Comparison of ENCODE assay signal across 31 mouse cellular contexts in genomic region chr5:97533733-97534132, GRCm38 (mm10).
"Had no signal": no experiment of that assay in that cellular context is flagged by ENCODE, and none has a peak within 500 bp of the region (broad histone marks: within the 10 kb centered on the region; RNA-seq: fewer than 3 reads in every experiment).

No protein-coding gene starts in this region.

- H3K4me1 ChIP-seq: limb, embryonic 10.5 days; limb, embryonic 12.5 days; limb, embryonic 13.5 days; limb, embryonic 15.5 days; liver, embryonic 12.5 days; liver, embryonic 13.5 days; liver, embryonic 15.5 days; lung, embryonic 15.5 days; midbrain, embryonic 15.5 days had no signal

- H3K9ac ChIP-seq: limb, embryonic 12.5 days; limb, embryonic 13.5 days; limb, embryonic 15.5 days; liver, embryonic 12.5 days; liver, embryonic 13.5 days; liver, embryonic 14.5 days; liver, embryonic 15.5 days; liver, postnatal 0 days; lung, embryonic 14.5 days; lung, embryonic 15.5 days; midbrain, embryonic 12.5 days; midbrain, embryonic 13.5 days; midbrain, embryonic 15.5 days had no signal

- H3K27ac ChIP-seq: left cerebral cortex, adult 2 months; limb, embryonic 10.5 days; limb, embryonic 12.5 days; limb, embryonic 13.5 days; limb, embryonic 15.5 days; liver, embryonic 12.5 days; liver, embryonic 13.5 days; liver, embryonic 14.5 days; liver, embryonic 15.5 days; lung, embryonic 15.5 days; macrophage; midbrain, embryonic 10.5 days; midbrain, embryonic 12.5 days; midbrain, embryonic 13.5 days; midbrain, embryonic 15.5 days had no signal

- H3K9me3 ChIP-seq: limb, embryonic 10.5 days; limb, embryonic 12.5 days; limb, embryonic 13.5 days; limb, embryonic 15.5 days; liver, embryonic 12.5 days; liver, embryonic 13.5 days; liver, embryonic 15.5 days; lung, embryonic 15.5 days; midbrain, embryonic 10.5 days; midbrain, embryonic 12.5 days; midbrain, embryonic 13.5 days; midbrain, embryonic 15.5 days had no signal

- ATAC-seq: liver, embryonic 12.5 days; liver, postnatal 0 days; lung, postnatal 0 days; midbrain, embryonic 13.5 days; midbrain, embryonic 15.5 days; midbrain, embryonic 16.5 days had no signal

- H3K4me2 ChIP-seq: limb, embryonic 12.5 days; limb, embryonic 13.5 days; limb, embryonic 15.5 days; liver, embryonic 11.5 days; liver, embryonic 12.5 days; liver, embryonic 13.5 days; liver, embryonic 15.5 days; lung, embryonic 14.5 days; lung, embryonic 15.5 days; midbrain, embryonic 11.5 days; midbrain, embryonic 12.5 days; midbrain, embryonic 13.5 days; midbrain, embryonic 15.5 days had no signal

- H3K36me3 ChIP-seq: limb, embryonic 10.5 days; limb, embryonic 12.5 days; limb, embryonic 13.5 days; limb, embryonic 15.5 days; liver, embryonic 12.5 days; liver, embryonic 13.5 days; liver, embryonic 15.5 days; lung, embryonic 15.5 days; midbrain, embryonic 10.5 days; midbrain, embryonic 12.5 days; midbrain, embryonic 13.5 days; midbrain, embryonic 15.5 days had no signal

- H3K27me3 ChIP-seq: limb, embryonic 12.5 days; limb, embryonic 13.5 days; limb, embryonic 15.5 days; liver, embryonic 12.5 days; liver, embryonic 13.5 days; liver, embryonic 15.5 days; lung, embryonic 15.5 days; midbrain, embryonic 12.5 days; midbrain, embryonic 13.5 days; midbrain, embryonic 15.5 days had no signal

- DNase-seq: left cerebral cortex, postnatal 4 days; liver; liver, embryonic 13.5 days; liver, postnatal 0 days; lung, adult 18-20 months; lung, adult 2 months; lung, embryonic 14.5 days; lung, postnatal 10 days; lung, postnatal 14 days; lung, postnatal 36 days; lung, postnatal 4 days; midbrain, embryonic 14.5 days had no signal

- H3K4me3 ChIP-seq: left cerebral cortex, adult 2 months; limb, embryonic 10.5 days; limb, embryonic 12.5 days; limb, embryonic 13.5 days; limb, embryonic 15.5 days; liver, embryonic 12.5 days; liver, embryonic 13.5 days; liver, embryonic 15.5 days; lung, embryonic 15.5 days; midbrain, embryonic 10.5 days; midbrain, embryonic 12.5 days; midbrain, embryonic 13.5 days; midbrain, embryonic 15.5 days; myocyte had no signal
